In the genomic region with DNA sequence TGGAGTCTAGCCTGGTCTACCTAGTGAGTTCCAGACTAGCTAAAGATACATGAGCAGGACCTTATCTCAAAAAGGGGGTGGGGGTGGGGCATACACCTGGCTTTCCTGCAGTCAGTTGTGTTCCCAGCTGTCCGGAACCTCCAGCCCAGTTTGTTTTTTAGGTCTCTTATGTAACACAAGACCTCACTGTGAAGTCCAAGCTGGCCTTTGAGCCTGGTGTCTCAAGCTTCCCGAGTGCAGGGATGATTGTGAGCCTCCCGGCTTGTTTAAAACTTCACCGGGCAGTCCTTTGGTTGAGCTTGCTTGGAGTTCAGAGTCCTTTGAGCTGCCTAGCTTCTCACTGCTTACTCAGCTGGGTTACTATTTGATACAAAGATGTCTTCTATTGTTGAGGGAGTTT, we compare ENCODE assay signal across 7 mouse cellular contexts. TPM values are rescaled to one million over a fixed set of nuclear protein-coding genes. Genes with fewer than 3 reads are reported as not detected.
DNase-seq lines count a peak whose midpoint lies in the region; ATAC-seq and TF ChIP-seq lines count a peak whose summit lies in the region.

No protein-coding gene starts in this region.

- no peak overlapping the region for H3K27ac ChIP-seq in ES-E14 (ENCODE audit: insufficient read depth, low read depth, low read length, poor library complexity, severe bottlenecking)
- peak overlapping the region; percentile 65 for H3K27ac ChIP-seq in heart, embryonic 16.5 days (ENCODE audit: low read length)
- no peak overlapping the region for H3K27ac ChIP-seq in limb, embryonic 12.5 days
- H3K27ac ChIP-seq in stomach, embryonic 14.5 days (ENCODE audit: low read length), result no peak overlapping the region

- no peaks in the 10 kb centered on the region for H3K27me3 ChIP-seq in C2C12 (ENCODE audit: control insufficient read depth, insufficient read depth, insufficient read length)
- H3K27me3 ChIP-seq in heart, embryonic 16.5 days (ENCODE audit: control insufficient read depth, insufficient read depth, low read length), result no peaks in the 10 kb centered on the region
- no peaks in the 10 kb centered on the region for H3K27me3 ChIP-seq in limb, embryonic 12.5 days
- no peaks in the 10 kb centered on the region for H3K27me3 ChIP-seq in stomach, embryonic 14.5 days (ENCODE audit: control insufficient read depth, insufficient read depth, low read length)

- H3K36me3 ChIP-seq in C2C12 (ENCODE audit: control insufficient read depth, insufficient read depth) (peaks cover 66% of the 10 kb centered on the region), ES-E14 (ENCODE audit: control insufficient read depth, insufficient read depth, low read length, poor library complexity, severe bottlenecking) (peaks cover 50% of the 10 kb centered on the region)
- peaks cover 27% of the 10 kb centered on the region for H3K36me3 ChIP-seq in heart, embryonic 16.5 days (ENCODE audit: control insufficient read depth, insufficient read depth)
- peaks cover 39% of the 10 kb centered on the region for H3K36me3 ChIP-seq in limb, embryonic 12.5 days
- peaks cover 27% of the 10 kb centered on the region for H3K36me3 ChIP-seq in stomach, embryonic 14.5 days (ENCODE audit: control insufficient read depth, insufficient read depth, low read length)

- peak overlapping the region; percentile 100 for H3K4me3 ChIP-seq in C2C12 (ENCODE audit: insufficient read depth, poor library complexity, severe bottlenecking)
- H3K4me3 ChIP-seq in ES-E14 (ENCODE audit: insufficient read depth in 1 of 2, low read depth in 1 of 2, low read length in 2 of 2, poor library complexity in 1 of 2, severe bottlenecking in 1 of 2), result peak overlapping the region; percentile 89 to 96
- peak overlapping the region; percentile 87 for H3K4me3 ChIP-seq in heart, embryonic 16.5 days (ENCODE audit: low read length)
- peak overlapping the region; percentile 95 for H3K4me3 ChIP-seq in limb, embryonic 12.5 days (replicated peaks)
- H3K4me3 ChIP-seq in stomach, embryonic 14.5 days (ENCODE audit: low read depth, low read length), result peak overlapping the region; percentile 94

- H3K9me3 ChIP-seq in ES-E14 (ENCODE audit: control insufficient read depth, insufficient read depth, low read depth, low read length), result no peaks in the 10 kb centered on the region
- H3K9me3 ChIP-seq in heart, embryonic 16.5 days (replicated peaks; ENCODE audit: control insufficient read depth, low read length), result no peaks in the 10 kb centered on the region
- H3K9me3 ChIP-seq in limb, embryonic 12.5 days, result no peaks in the 10 kb centered on the region
- H3K9me3 ChIP-seq in stomach, embryonic 14.5 days (ENCODE audit: control insufficient read depth, low read depth, low read length), result no peaks in the 10 kb centered on the region

- H3K4me1 ChIP-seq in ES-E14 (ENCODE audit: control insufficient read depth in 2 of 2, insufficient read depth in 2 of 2, low read length in 2 of 2, poor library complexity in 1 of 2), result 0 out of 4 replicates have a peak, but pooled peaks cover 2% of the 10 kb centered on the region in 2 experiments
- H3K4me1 ChIP-seq in heart, embryonic 16.5 days (ENCODE audit: control insufficient read depth, insufficient read depth, low read length), result peaks cover 21% of the 10 kb centered on the region
- H3K4me1 ChIP-seq in limb, embryonic 12.5 days (replicated peaks), result peaks cover 50% of the 10 kb centered on the region
- peaks cover 6% of the 10 kb centered on the region; the same call in 1 of the 2 replicates for H3K4me1 ChIP-seq in stomach, embryonic 14.5 days (ENCODE audit: control insufficient read depth, insufficient read depth, low read length)

- H3K79me2 ChIP-seq in C2C12 (ENCODE audit: control insufficient read depth, insufficient read depth), result peaks cover 80% of the 10 kb centered on the region

- TF ChIP-seq CTCF in C2C12 (IDR thresholded peaks at IDR 0.05; ENCODE audit: control insufficient read depth, insufficient read depth, insufficient read length), result no peak

- no peak for DNase-seq in ES-E14 (ENCODE audit: low read depth, low spot score)
- no peak for DNase-seq in urinary bladder, postnatal 4 days (ENCODE audit: low spot score in 2 of 2)
- DNase-seq in ovary, postnatal 10 days (ENCODE audit: low spot score), result no peak

- peak overlapping the region; percentile 68 for H3ac ChIP-seq in C2C12 (ENCODE audit: control insufficient read depth, insufficient read length, low read depth)

- in situ Hi-C loops in ES-E14 (cut with MboI; ENCODE audit: low sequenced_read_pairs in 2 of 2, unreplicated experiment in 2 of 2), result loop anchor here (25.0 kb wide), 1 partner anchor 97 kb away; the partner anchor contains the start of genes Mdm4 (in 2 of the 2) and Pik3c2b (in 2 of the 2)

- peak overlapping the region; percentile 62; the same call in 1 of the 2 replicates for H3K9ac ChIP-seq in ES-E14 (ENCODE audit: insufficient read depth, low read depth, low read length, poor library complexity, severe bottlenecking)
- peak overlapping the region; percentile 100 for H3K9ac ChIP-seq in heart, embryonic 16.5 days (ENCODE audit: low read length)
- peak overlapping the region; percentile 53 for H3K9ac ChIP-seq in limb, embryonic 12.5 days (replicated peaks)
- H3K9ac ChIP-seq in stomach, embryonic 14.5 days (replicated peaks; ENCODE audit: low read depth, low read length), result peak overlapping the region; percentile 98

- 2% methylated on average over 4 of the region's 4 CpGs for WGBS in heart, embryonic 16.5 days
- WGBS in limb, embryonic 12.5 days, result 36% methylated on average over 4 of the region's 4 CpGs
- WGBS in stomach, embryonic 14.5 days, result 5% methylated on average over 4 of the region's 4 CpGs

- peak overlapping the region; percentile 97 for H3K4me2 ChIP-seq in heart, embryonic 16.5 days (ENCODE audit: low read depth, low read length)
- H3K4me2 ChIP-seq in limb, embryonic 12.5 days, result peak overlapping the region; percentile 100
- H3K4me2 ChIP-seq in stomach, embryonic 14.5 days (replicated peaks; ENCODE audit: low read depth, low read length), result peak overlapping the region; percentile 83

- no peak for ATAC-seq in heart, embryonic 16.5 days (replicated peaks; ENCODE audit: extremely low read depth, insufficient read depth, low FRiP score)
- no peak for ATAC-seq in limb, embryonic 12.5 days (ENCODE audit: insufficient number of reproducible peaks, insufficient read depth, low FRiP score, low TSS enrichment, low read depth)
- no peak for ATAC-seq in stomach, embryonic 14.5 days (ENCODE audit: insufficient number of reproducible peaks, insufficient read depth, low FRiP score, low read depth)

- H3K79me3 ChIP-seq in C2C12 (ENCODE audit: low read depth), result peaks cover 76% of the 10 kb centered on the region

TF ChIP-seq in C2C12, 6 proteins besides CTCF, POLR2A, EP300 and RAD21:
- TF ChIP-seq USF1 (IDR thresholded peaks at IDR 0.05; ENCODE audit: low read depth), result no peak
- no peak for TF ChIP-seq CEBPB (IDR thresholded peaks at IDR 0.05; ENCODE audit: low read depth)
- TF ChIP-seq MYOG (IDR thresholded peaks at IDR 0.05; ENCODE audit: control insufficient read depth, extremely low read depth, insufficient read length), result no peak
- peak; percentile 13 for TF ChIP-seq MYOD1 (IDR thresholded peaks at IDR 0.05; ENCODE audit: control insufficient read depth, insufficient read length, low read depth)
- no peak for TF ChIP-seq MAX (IDR thresholded peaks at IDR 0.05)
- TF ChIP-seq FOSL1 (IDR thresholded peaks at IDR 0.05; ENCODE audit: insufficient read depth, low read length, poor library complexity, severe bottlenecking), result no peak

TF ChIP-seq in ES-E14, 5 proteins besides CTCF, POLR2A, EP300 and RAD21:
- no peak for TF ChIP-seq HCFC1 (IDR thresholded peaks at IDR 0.05; ENCODE audit: borderline replicate concordance, insufficient read depth, low read length)
- TF ChIP-seq MAFK (IDR thresholded peaks at IDR 0.05; ENCODE audit: insufficient read depth, low read depth, low read length), result no peak
- no peak for TF ChIP-seq ZC3H11A (IDR thresholded peaks at IDR 0.05; ENCODE audit: borderline replicate concordance, low read depth, low read length)
- no peak for TF ChIP-seq ZNF384 (IDR thresholded peaks at IDR 0.05; ENCODE audit: low read depth, low read length)
- TF ChIP-seq CHD2 (IDR thresholded peaks at IDR 0.05; ENCODE audit: low read depth, low read length), result no peak

RNA-seq across cellular contexts. Expression of gene Ppp1r15b, which starts 3.1 kb away (rescaled TPM):
- 28.0 TPM for polyA plus RNA-seq in C2C12 (2012; fragmentation: generic; extraction: Trizol)
- 97.0 and 121 TPM in 2 replicates for total RNA-seq in ES-E14 (2012; rRNA removed)
- 22.3 and 25.1 TPM in 2 replicates for polyA plus RNA-seq in heart, embryonic 16.5 days (2015; fragmentation: Nextera tagmentation; extraction: Ambion mirVana)
- polyA plus RNA-seq in limb, embryonic 12.5 days (2016; fragmentation: Nextera tagmentation; extraction: Ambion mirVana), result 41.9 and 46.9 TPM in 2 replicates
- 43.2 and 45.4 TPM in 2 replicates for polyA plus RNA-seq in stomach, embryonic 14.5 days (2014; fragmentation: Nextera tagmentation; extraction: Ambion mirVana)

RNA-seq across cellular contexts. Expression of gene Plekha6, which starts 29.9 kb away (rescaled TPM):
- 0.15 TPM for polyA plus RNA-seq in C2C12 (2012; fragmentation: generic; extraction: Trizol)
- 3.5 and 5.3 TPM in 2 replicates for total RNA-seq in ES-E14 (2012; rRNA removed)
- 12.3 and 14.0 TPM in 2 replicates for polyA plus RNA-seq in heart, embryonic 16.5 days (2015; fragmentation: Nextera tagmentation; extraction: Ambion mirVana)
- polyA plus RNA-seq in limb, embryonic 12.5 days (2016; fragmentation: Nextera tagmentation; extraction: Ambion mirVana), result 1.6 and 2.5 TPM in 2 replicates
- 19.8 and 21.7 TPM in 2 replicates for polyA plus RNA-seq in stomach, embryonic 14.5 days (2014; fragmentation: Nextera tagmentation; extraction: Ambion mirVana)
